Mouse (Mus musculus) heart, adult 2 months (tissue): ENCODE measurements at regions not wholly inside any gene's neighbourhood (a gene's known extent, or its start where the extent isn't known, plus 50 kb on each side); places are given as distances from the start of the nearest gene placed in this dataset.

ENCODE experiments used
- CTCF ChIP-seq: fragments of 200-600 bp; IDR thresholded peaks from 2 replicates; pipeline ENCODE4 v1.8.1; 2022; ENCODE audit warnings: antibody characterized with exemption, mild to moderate bottlenecking, moderate library complexity
- EP300 ChIP-seq: fragments of 200-500 bp; IDR thresholded peaks from 2 replicates; pipeline ENCODE4 v1.6.1; 2011; ENCODE audit warnings: low read depth, low read length, control low read depth; ENCODE audit not compliant: insufficient read depth

GRCm38 (mm10) chr13:84068365-84068764, 153.7 kb upstream of the Tmem161b start:
- TF ChIP-seq EP300, result no peak
- no peak for TF ChIP-seq CTCF
